Mouse (Mus musculus) stomach, postnatal 0 days (tissue): ENCODE measurements around the gene Gm8332.
"Not testable (repeated sequence)": the region's sequence is repeated elsewhere in the genome, so short reads cannot be mapped to it uniquely, and the experiment has no call there.

Experiments
- CTCF ChIP-seq: IDR thresholded peaks from 2 replicates; pipeline ENCODE4 v1.5.1; 2016; ENCODE audit warnings: antibody characterized with exemption, low read depth, mild to moderate bottlenecking, moderate library complexity
- EP300 ChIP-seq: optimal IDR thresholded peaks from 2 replicates; pipeline ENCODE3; 2016; ENCODE audit warnings: antibody characterized with exemption

- TF ChIP-seq CTCF, EP300: not testable (repeated sequence)
Observed at GRCm38 (mm10) chr12:88285224-88285623, 35.3 kb upstream of the Gm8332 start.
